Mouse (Mus musculus) induced T-regulatory cell, adult 2 months (primary cell): Measurements from ENCODE around the gene Nup88.

Experiments
- DNase-seq: peaks from one replicate; pipeline ENCODE4 v3.0.0-alpha.2; 2012; ENCODE audit warnings: low read depth

Gene Nup88

DNA sequence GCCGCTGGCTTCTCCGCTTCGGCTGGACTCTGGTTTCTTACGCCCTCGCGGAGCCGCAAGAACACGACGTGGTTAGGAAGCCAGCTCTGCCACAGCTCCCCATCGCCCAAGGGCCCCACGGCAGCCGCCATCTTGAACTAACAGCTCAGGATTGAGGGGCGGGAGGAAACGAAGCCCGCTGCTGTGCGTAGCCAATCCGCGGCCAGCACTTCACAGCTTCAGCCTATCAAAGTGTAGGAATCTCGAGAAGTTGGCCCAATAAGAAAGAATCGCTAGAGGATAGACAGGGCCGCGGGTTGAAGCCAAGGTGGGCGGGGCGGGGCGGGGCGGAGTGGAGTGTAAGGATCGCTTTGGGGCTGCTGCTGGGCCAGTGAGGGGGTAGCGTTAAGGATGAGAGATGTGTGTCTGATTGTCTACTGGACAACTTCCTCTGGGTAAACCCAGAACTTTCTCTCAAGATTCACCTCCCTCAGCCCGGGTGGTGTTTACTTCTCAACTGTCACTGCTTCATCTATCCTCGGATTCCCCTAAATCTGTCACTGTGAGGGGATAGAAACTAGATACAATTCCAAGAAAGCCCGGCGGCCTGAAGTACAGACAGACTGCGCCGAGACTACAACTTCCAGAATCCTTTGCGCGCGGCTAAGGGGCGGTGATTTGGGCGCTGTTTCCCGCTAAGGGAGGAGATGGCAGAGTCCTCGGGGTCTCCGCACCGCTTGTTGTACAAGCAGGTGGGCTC lies at the start of gene Nup88, which contains the start of gene Rpain:
Gene Nup88, minus strand, starts transcription at position 153 of the 739 bp plus-strand sequence.
Gene Rpain, plus strand, starts transcription at position 393 of the 739 bp plus-strand sequence.
- DNase-seq: peak; percentile 97

DNA sequence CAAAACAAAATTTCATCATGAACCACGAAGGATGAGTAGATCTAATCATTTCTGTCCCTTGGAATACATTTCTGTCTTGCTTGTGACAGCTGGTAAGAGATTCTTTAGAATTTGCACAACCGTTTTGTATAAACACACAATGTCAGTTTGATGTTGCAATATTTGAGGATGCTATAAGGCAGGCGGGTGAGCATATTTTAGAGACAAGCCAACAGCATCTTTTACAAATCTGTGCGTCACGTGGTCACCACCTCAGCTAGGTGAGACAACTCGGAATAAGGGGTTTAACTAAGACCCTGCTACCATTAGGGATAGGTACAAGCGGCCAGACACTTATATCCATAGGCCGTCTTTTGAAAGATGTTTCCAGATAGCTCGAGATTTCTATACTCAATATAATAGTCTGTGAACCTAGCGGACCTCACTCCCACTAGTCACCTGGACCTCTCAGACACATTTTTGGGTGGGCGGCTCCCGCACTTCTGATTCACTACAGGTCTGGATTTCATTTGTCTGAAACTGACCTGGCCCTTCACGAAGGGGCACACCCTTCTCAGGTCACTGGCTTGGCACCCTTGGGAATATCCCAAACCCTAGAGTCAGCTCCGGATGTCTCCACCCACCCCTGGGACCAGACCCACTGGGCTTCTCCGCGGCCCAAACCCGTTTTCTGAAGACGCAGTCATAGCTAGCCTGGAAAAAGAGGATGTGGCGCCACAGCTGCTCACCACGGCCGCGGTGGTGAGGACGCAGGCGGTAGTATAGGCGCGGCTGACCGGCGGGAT lies 48.8 kb upstream of the Nup88 start:
- no peak for DNase-seq

DNA sequence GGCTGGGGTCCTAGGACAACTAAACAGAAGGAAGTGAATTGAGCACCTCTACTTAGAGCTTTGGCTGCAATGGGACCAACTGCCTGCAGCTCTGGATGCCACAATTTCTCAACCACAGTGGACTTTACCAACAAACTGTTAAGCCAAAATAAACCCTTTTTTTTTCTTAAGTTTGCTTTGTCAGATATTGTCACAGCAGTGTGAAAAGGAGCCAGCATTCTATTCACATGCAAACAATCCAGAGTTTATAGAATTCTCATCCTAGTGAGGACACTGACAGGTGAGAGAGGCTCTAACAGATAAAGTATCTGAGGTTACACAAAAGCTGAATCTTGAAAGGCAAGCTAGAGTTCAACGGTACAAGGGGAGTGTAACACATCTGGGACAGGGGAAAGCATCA lies 47.3 kb upstream of the Nup88 start:
- DNase-seq: no peak

DNA sequence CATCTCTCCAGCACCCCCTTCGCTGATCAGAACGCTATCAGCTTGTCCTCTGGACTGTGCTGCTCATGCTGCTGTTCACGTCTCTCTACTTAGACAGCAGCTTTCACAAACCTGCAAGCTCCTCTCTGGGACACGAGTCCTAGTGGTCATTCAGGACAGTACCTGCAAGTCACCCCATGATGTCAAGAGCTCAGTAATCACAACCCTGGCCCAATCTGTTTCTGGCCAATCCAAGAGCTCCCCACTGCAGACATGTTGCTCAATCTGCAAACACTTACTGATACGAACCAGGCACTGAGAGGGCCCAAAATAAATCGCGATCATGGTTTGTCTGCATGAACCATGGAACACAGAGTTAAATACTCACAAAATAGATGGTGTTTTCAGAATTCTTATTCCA lies 43.0 kb upstream of the Nup88 start:
- DNase-seq: no peak

DNA sequence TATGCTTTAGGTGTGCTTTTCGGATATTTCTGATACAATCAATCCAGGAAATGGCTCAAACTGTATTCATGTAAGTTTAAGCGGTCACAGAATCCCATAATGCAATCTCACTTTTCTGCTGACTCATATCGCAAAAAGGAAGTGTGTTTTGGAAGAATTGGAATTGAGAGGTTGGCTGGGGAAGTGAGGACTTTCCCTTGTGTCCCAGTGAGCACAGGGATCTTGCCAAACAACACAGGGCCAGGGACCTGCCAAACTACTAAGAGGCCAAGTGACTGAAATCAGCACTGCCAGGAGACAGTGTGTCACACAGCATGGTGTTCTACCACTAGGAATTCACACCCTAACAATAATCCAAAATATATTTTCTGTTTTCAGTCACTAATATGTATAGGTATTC lies 38.5 kb upstream of the Nup88 start:
- no peak for DNase-seq

DNA sequence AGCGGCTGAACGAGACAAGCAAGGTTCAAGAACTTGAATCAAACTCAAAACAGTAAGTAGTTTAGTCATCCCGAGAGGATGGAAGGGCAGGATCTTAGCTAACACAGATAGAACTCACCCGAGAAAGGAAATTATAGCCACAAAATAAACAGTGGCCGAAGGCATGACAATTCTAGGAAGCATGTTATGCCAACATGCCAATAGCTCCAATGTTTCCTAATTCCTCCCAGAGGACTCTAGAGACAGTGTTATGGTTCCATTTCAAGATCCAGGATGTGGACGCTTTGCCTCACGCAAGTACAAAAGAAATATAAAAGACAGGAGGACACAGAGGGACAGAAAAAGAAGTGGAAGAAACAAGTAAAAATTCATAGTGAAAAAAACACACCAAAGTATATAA lies 38.1 kb upstream of the Nup88 start:
- no peak for DNase-seq

DNA sequence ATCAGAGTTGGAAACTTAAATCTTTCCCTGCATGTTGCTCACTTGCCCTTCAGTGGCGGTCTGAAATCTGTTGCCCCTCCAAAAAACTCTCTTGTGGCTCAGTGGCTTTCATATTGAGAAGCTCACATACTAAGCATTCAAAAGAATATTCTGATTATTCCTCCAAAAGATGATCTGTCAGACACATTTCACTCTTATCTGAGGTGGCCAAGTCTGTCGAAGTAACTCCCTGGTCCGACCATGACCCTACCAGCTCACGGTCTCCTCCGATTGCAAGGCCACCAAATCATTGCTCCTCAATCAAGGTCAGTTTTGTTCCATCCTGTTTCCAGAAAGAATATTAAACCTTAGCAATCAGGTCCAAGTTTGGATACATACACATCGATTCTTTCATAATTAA lies 37.3 kb upstream of the Nup88 start:
- DNase-seq: no peak

DNA sequence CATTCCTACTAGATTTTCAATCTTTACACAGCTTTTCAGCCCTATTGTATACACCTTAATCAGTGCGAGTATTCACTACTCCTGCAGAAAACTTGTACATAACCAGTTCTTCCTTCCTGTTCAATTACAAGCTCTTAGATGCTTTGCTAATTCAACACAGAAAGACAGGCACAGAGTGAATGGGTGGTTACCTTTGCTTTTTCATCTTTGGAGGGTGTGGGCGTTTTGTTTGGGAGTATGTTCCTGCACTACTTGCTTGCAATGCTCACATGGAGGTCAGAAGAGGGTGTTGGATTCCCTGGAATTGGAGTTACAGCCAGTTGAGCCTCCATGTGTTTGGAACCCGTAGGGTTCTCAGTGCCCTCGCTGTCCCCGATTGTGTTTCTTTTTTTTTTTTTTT lies 35.3 kb upstream of the Nup88 start:
- DNase-seq: peak; percentile 52

DNA sequence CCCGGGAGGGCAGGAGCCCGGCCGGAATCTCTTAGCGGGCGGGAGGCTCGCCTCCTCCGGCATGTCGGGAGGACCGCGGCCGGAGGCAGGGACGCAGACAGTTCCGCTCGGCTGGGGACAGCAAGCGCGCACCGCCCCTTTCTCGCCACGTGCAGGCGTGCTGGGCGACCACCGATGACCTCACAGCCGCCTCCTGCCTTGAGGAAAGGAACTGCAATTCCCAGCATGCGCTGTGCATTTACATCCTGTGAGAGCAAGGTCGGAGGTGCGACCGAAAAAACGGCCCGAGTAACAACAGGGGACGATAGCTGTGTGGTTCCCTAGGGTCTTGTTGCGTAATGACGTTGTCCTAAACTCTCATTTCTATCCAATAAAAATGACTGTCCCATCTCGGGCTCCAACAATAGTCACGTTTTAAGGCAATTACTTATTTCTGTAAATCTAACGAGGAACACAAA lies 34.6 kb upstream of the Nup88 start, which contains the start of gene Dhx33:
Gene Dhx33, minus strand, starts transcription at position 122 of the 458 bp plus-strand sequence.
- DNase-seq: peak; percentile 99

DNA sequence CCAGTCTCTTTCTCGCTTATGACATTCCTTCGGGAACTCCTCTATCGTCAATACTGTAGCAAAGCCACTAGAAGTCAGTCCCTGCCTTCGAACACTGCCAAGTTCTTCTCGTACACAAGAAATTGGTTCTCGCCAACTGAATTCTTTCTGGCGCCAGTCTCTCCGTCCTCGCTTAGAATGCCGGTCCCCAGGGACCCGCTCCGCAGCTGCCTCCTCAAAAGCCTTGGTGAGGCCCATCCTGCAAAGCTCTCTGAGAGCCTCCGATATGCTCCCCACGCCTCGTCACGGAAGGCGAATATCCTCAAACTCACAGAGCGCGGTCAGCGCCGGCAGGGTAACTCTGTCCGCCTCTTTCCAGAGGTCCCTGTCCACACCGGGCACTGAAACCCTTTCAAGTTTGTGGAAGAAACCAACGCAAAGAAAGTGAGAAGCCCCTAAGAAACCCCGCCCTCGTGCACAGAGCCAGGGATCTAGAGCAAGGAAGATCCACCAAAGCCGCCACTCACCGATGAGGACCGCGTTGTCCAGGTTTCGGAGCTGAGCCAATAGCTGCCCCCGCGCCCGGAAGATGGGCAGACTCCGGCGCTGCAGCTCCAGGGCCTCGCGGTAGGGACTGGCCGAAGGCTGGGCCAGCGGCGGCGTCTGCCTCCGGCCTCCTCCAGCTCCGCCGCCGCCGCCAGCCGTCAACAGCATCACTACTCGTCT lies 34.0 kb upstream of the Nup88 start:
- peak; percentile 65 for DNase-seq

DNA sequence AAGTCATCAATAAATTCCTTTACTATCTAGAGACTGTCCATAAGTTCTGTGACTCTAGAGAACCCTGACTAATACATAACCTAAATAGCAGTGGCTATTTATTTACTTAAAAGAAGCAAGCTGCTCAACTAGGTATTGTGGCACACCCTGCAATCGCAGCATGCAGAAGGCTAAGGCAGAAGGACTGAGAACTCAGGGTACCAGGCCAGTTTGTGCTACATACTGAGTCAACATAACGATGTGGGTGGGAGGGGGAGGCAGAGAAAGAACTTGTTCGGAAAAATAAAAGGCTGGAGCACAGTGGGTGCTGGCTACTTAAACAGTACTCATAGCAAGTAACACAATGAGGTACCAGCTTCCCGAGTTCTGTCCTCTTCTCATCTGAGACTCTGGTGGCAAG lies 31.4 kb upstream of the Nup88 start:
- no peak for DNase-seq

DNA sequence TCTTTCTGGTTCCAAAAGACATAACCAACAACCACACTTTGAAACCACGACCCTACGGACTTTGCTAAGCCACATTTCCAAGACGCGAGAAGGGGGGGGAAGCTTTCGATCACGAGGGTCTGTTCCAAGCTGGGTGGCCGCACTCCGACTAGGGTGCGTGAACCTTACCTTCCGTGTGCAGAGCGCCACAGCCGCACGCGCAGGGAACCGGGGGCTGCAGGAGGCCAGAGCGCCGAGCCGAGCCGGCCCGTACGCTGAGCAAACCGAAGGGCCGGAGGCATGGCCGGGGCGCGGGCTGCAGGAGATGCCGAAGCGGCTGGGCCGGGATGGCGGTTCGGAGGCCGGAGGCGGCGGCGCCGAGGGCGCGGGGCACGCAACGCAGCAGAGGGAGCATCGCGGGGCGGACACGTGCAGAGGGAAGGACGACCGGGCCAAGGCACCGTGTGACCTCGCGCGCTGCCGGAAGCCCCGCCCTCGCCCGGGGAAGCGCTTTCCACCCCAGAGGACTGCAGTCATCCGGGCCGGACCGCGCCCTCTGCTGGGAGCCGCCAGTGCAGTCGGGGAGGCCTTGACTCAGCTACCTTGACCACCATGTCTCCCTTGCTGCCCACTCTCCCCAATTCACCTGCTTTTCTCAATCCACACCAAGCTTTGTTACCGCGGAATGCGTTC lies 12.9 kb upstream of the Nup88 start, which contains the start of gene C1qbp:
Gene C1qbp, minus strand, starts transcription at position 470 of the 672 bp plus-strand sequence.
- peak; percentile 93 for DNase-seq

DNA sequence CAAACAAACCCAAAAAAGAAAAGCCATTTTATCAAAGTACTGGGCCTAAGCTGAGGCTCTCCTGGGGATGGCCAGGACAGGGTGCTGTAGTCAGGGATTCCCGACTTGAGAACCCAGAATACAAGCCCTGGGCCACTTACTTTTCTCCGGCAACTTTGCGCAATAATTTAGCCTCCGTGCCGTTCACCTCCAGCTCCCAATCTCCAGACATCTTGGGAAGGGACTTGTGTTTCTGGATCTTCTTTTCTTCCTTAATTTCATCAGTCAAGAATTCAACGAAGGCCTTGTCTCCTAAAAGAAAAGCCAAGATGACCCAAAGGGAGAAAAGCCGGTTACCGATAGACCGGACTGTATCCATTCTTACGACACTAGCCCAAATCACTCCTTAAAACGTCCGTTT lies 12.3 kb upstream of the Nup88 start:
- DNase-seq: peak; percentile 23

DNA sequence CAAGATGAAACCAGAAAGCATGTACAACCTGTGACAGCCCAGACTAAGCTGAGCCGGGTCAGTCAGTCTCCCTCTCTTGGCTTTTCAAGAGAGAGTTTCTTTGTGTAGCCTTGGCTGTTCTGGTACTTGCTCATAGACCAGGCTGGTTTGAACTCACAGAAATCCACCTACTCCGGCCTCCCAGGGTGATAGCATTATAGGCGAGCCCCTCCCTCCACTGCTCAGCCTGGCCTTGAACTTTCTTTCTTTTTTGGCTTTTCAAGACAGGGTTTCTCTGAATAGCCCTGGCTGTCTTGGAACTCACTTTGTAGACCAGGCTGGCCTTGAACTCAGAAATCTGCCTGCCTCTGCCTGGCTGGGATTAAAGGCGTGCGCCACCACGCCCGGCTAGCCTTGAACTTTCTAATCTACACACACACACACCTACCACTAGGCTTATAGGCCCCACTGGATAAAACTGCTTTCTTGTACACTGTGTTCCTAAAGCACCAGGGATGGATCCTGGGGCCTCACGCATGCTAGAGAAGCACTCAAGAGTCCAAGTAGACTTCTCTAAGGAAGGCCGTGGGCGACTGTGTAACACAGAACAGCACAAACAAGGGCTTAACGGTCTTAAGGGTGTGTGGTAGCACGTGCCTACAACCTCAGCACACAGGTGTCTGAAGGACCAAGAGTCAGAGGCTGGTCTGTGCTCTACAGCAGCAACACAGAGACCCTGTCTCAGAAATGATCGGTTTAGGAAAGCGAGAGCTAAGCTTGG lies 11.2 kb upstream of the Nup88 start:
- no peak for DNase-seq

DNA sequence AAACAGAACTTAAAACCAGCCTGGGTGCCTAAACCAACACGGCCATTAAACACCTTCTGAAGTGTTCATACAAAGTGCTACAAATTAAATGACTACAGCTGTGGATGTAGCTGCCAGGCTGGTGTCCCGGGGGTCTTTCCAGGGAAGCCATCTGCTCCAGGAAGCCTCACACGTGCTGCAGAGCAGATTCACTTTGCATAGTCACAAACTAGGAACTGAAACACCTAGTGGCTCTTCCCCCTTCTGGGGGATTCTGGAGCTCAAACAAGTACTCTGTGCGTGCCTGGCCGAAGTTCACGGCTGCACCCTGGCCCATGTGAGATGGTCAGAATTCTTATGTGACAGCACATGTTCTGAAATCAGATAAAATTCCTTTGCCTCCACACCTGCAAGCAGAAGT lies 10.5 kb upstream of the Nup88 start:
- no peak for DNase-seq

DNA sequence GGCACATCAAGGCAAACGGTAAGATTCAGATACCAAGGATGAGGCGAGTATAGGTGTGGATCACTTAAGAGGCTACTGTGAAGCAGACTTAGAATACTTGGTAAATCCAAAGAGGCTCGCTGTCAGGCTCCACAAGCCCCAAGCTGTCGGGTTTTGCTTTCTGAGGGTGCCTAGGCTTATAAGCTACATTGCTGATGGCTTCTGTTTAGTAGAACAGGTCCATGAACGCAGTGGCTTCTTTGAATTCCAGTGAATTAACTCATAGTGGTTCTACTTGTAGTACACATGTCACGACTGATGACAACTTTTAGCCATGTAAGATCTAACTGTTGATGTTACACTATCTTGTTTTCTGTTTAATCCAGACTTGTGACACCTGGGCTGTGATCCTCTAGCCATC lies 7.5 kb upstream of the Nup88 start:
- no peak for DNase-seq

DNA sequence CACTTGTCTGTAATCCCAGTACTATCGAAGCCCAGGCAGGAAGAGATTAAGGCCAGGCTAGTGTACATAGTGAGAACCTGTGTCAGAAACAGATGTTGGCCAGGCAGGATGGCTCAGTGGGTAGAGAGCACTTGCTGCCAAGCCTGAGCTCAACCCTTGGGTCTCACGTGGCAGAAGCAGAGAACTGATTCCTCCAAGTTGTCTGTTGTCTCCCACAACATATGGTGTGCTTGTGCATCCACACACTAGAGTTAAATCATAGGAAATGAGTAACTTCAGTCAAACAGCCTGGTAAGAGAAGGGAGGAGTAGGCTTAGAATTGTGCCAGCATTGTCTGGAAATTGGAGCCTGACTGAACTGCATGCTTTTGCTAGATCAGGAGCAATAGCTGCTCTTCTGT lies 5.4 kb upstream of the Nup88 start:
- no peak for DNase-seq

DNA sequence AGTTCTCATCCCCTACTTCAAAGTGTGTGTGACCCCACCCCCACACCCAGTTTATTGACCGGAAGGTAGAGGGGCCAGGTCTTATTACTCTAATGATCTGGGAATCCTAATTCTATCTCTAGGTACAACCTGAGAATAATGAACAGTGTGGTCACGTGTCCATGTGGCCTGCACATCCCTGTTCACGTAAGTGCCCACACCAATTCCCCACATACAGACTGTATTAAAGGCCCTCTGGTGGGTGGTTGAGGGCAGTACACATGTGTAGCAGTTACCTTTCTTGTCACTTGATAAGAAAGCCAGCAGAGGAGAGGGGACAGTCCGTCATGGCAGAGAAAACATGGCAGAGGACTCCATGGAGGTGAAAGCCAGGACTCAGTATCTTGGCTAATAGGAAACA lies 4.2 kb upstream of the Nup88 start:
- peak; percentile 47 for DNase-seq

DNA sequence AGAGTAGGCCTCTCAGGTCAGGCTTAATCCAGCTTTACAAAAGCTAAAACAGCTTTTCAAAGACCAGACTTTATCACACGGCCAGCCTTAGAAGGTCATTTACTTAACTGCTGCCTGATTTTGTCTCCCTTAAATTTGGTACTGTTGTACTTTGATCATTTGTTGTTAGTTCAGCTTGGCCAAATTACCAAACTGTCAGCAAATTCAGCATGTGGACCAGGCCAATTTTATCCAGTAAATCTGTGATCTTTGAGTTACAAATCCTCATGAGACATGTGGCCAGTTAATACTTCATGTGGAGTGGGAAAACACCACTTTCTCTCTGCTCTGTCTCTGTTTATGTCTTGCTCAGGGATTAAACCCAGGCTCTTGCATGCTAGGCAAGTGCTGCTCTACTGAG lies 2.8 kb upstream of the Nup88 start:
- DNase-seq: no peak

DNA sequence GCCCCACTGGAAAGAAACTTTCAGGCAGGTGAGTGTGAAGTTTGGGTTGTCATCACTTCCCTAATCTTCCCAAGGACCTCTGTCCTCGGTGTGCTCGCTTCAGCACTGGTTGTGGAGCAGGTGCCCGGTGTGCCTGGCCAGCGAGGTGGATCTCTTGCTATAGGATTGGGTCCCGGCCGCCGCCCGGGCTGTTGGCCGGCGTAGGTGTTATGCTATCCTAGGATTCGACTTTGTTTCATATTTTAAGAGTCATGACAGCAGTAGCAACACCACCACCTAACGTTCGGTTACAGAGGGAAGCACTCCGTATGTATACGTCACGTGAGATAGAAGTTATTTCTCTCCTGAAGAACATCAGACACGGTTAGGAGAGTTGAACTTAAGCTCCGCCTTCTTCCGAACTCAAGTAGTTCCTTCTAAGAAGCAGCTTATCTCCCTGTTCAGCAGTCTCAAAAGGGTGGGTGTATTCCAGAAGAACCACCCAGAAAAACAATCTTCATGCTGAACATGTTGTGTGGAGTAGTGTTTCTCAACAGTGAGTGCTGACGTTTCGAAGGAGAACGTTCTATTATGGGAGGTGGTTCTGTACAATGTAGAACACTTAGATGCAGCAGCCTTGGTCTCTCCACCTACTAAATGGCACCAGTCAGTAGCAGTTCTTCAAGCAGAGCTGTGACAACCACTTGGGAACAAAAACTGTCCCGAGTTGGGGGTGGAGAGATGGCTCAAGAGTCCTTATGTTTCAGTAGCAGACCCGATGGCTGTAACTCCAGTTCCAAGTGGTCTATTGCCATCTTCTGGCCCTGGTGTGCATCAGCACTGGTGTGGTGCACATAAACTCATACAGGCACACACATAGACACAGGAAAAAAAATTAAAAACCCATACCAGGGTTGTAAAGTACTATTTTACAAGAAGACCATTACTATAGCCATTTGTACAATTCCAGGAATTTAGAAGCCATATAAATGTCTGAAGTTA lies 1.1 kb upstream of the Nup88 start:
- peak; percentile 76 for DNase-seq
